Mouse (Mus musculus) megakaryocyte, embryonic 14.5 days (primary cell): Measurements from ENCODE around the gene Srrm3.

Experiments used
- FLI1 ChIP-seq: IDR thresholded peaks from 2 replicates; pipeline ENCODE4 v1.6.1; 2012; ENCODE audit warnings: low read length, inconsistent platforms, mixed read lengths
- GATA1 ChIP-seq: IDR thresholded peaks from 3 replicates; pipeline ENCODE4 v1.6.1; 2012; ENCODE audit warnings: mixed read lengths, low read length, inconsistent platforms, borderline replicate concordance

GRCm38 (mm10) chr5:135888405-135889215 is 81.9 kb downstream of the Srrm3 start:
- TF ChIP-seq GATA1 (no peak), FLI1 (no peak)
